Mouse (Mus musculus): ENCODE data around the gene Ibtk. TPM values are rescaled to one million over a fixed set of nuclear protein-coding genes. Genes with fewer than 3 reads are reported as not detected.
A peak's percentile ranks its signal among the peaks of the same experiment; 100 is the strongest.
"Not testable (repeated sequence)": the region's sequence is repeated elsewhere in the genome, so short reads cannot be mapped to it uniquely, and the experiment has no call there.

The Ibtk gene
- total RNA-seq (2021), result 10 to 100 TPM; 18.9 to 21.9 TPM

- DNase-seq (ENCODE audit: extremely low spot score in 1 of 2, low spot score in 1 of 2), result peak; percentile 98 to 99
Observed at GRCm38 (mm10) chr9:85749142-85749921, at the start of gene Ibtk. Gene Ibtk (minus strand): TSS chr9:85749334.

GRCm38 (mm10) chr9:85791521-85791920, 42.4 kb upstream of the Ibtk start:
- DNase-seq (ENCODE audit: extremely low spot score in 1 of 2, low spot score in 1 of 2), result not testable (repeated sequence)

DNA sequence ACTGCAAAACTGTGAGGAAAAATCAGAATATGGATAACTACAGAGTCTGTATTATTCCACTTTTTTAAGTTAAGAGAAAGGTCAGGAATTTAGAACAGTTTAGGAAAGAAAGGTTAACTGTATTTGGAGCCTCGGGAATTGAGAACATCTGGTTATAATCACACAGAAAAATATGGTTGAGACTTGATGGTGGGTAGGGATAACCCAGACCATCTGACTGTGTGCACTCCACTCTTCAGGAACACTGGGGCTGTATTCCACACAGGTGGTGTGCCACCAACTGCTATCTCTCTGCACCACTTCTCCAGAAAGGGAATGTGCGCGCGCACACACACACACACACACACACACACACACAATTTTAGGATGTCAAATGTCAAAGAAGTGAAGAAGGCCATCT, 31.1 kb upstream of the Ibtk start:
- no peak for DNase-seq (ENCODE audit: extremely low spot score in 1 of 2, low spot score in 1 of 2)

- DNase-seq (ENCODE audit: extremely low spot score in 1 of 2, low spot score in 1 of 2), result no peak
Observed at GRCm38 (mm10) chr9:85779458-85779857, 30.3 kb upstream of the Ibtk start.

DNA sequence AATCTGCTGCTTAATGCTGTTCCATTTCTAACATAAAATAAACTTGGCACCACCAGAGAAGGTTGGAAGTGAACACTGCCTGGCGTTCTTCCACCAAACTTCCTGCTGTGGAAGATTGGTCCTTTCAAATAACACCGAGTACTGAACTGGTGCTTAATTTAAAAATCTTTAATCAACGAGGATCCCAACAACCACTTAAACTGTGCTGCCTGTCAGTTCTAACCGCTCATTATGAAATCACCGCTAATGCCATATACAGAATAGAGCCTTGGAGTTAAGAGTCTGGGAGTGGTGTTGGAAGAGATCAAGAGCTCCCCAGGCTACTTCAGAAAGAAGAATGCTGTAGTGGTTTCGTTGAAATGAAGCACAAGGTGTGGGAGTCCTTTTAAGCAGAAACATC, 28.4 kb upstream of the Ibtk start:
- DNase-seq (ENCODE audit: extremely low spot score in 1 of 2, low spot score in 1 of 2), result peak in 1 of 2 experiments; percentile 24

DNA sequence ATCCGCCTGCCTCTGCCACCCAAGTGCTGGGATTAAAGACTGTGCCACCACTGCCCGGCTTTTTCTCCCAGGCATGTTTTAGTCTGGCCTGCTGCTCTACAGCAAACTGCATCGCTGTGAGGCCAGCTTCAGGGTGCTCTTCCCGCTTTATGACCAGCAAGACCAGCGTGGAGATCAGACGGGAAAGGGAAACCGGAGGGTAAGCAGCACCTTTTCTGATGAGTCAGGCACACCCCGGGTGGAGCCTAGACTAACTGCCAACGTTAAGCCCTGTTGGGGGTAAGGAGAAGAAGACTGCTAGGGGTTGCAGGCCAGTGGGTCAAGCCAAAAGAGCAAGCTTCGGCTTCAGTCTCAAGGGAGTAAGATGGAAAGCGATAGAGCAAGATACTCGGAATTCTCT, 23.1 kb upstream of the Ibtk start:
- no peak for DNase-seq (ENCODE audit: extremely low spot score in 1 of 2, low spot score in 1 of 2)

DNA sequence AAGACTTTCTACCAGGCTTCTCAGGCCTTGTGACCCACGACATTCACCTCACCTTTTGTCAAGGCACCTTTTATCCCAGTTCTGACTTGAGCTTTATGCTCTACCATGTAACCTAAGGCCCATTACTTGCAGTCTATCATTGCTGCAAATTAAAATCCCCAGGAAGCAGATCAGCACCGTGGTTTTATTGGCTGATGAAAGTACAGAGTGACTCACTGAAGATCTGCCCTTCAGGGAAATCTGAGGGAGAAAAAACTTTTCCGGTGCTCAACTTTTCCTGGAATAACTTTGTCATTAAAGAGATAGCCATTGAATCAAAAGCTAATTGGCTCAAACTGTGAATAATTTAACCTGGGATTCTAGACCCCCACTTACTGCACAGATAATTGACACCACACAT, 22.3 kb upstream of the Ibtk start:
- DNase-seq (ENCODE audit: extremely low spot score in 1 of 2, low spot score in 1 of 2), result no peak

DNA sequence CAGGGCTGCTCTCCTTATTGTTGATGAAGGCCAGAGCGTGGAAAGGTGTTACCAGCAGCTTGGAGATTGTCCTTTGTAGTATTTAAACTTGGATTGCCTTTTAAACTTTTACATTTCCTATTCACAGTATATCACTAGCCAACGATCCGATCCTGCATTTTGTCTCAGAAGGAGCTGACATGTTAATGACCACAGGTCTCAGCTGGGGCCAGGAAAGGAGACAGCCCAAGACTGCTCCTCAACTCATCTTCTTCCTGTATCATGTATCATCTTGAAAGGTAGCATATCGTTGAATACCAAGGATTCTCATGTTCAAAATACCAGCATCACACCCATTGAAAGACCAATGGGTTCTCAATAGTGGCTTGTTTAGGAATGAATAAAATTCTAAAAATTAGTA, 21.2 kb upstream of the Ibtk start:
- DNase-seq (ENCODE audit: extremely low spot score in 1 of 2, low spot score in 1 of 2), result no peak

GRCm38 (mm10) chr9:85769057-85769789, 20.1 kb upstream of the Ibtk start:
- no peak for DNase-seq (ENCODE audit: extremely low spot score in 1 of 2, low spot score in 1 of 2)

GRCm38 (mm10) chr9:85767255-85767654, 18.1 kb upstream of the Ibtk start:
- DNase-seq (ENCODE audit: extremely low spot score in 1 of 2, low spot score in 1 of 2), result no peak

DNA sequence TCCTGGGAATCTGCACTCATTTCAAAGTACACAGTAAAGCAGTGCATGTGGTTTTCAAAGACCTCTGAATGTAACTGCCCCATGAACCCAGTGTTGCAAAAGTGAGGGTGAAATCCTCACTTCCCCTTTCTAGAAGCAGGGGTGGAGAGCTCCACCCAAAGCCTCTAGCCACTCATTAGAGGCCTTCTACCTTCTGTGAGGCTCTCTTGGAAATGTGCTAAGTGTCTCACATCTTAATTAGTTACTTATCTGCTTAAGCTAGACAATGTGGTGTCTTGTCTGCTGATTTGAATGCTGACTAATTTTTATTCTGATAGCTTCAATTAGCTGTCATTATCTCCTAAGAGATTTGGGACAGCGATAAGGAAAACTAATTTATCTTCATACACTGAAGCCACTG, 13.3 kb upstream of the Ibtk start:
- no peak for DNase-seq (ENCODE audit: extremely low spot score in 1 of 2, low spot score in 1 of 2)

- DNase-seq (ENCODE audit: extremely low spot score in 1 of 2, low spot score in 1 of 2), result no peak
Observed at GRCm38 (mm10) chr9:85750797-85751196, 1.7 kb upstream of the Ibtk start.

DNA sequence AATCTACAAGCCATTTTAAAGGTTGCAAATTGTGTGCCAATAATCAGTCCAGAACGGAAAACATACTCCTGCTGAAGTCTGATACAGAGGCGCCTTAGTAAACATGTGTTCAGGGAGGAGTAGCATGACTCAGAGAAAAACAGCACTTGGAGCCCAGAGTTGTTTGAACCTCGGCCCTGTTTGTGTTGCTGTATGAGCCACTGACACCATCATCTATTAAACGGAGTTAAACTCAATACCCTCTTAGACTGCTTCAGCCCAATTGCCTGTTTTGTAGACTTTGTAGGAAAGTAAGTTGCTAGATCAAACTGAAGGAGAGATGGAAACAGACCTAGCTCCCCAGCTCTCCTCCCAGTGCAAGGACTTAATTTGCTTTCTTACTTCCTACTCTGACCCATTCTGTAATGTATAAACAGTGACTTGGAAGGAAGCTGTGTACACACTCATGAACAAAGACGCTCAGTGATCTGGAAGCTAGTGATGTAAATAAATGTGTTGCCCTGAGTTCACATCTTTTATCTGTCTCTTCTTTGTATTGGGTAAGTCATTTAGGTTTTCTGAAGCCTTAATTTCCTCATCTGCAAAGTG, 882 bp upstream of the Ibtk start:
- no peak for DNase-seq (ENCODE audit: extremely low spot score in 1 of 2, low spot score in 1 of 2)

GRCm38 (mm10) chr9:85748204-85749141, 661 bp downstream of the Ibtk start:
- peak; percentile 57 to 67 for DNase-seq (ENCODE audit: extremely low spot score in 1 of 2, low spot score in 1 of 2)

DNA sequence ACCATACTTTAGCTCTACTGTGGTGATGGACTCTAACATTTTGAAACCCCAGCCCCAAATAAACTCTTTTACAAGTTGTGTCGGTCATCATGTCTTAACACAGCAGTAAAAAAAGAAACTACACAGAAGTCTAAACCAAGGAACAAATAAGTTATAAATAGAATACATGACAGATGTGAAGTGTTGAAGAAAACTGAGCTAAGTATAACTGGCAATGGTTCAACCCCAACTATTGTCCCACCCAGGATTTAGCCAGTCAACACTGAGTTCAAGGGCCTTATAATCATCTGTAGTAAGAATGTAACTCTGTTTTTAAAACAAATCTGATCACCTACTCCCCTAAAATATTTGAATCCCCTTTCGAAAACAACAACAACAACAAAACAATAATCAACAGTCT, 3.6 kb downstream of the Ibtk start:
- no peak for DNase-seq (ENCODE audit: extremely low spot score in 1 of 2, low spot score in 1 of 2)

DNA sequence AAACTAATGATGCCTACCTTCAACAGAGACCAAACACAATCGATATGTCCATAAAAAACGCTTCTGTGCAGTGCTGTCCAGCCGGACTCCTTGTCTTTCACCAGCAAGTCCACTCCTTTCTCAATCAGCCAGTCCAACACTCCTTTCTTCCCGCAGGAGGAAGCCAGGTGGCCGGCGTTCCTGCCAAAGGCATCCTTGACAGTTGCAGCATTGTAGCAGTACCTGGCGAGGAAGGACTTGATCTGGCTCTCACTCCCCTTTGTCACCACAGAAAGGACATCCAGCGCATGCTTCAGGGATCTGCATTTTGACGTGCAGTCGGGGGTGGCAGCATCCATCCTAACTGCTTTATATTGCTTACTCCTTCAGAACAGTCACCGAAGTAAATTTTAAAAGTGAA, 5.8 kb downstream of the Ibtk start:
- no peak for DNase-seq (ENCODE audit: extremely low spot score in 1 of 2, low spot score in 1 of 2)

DNA sequence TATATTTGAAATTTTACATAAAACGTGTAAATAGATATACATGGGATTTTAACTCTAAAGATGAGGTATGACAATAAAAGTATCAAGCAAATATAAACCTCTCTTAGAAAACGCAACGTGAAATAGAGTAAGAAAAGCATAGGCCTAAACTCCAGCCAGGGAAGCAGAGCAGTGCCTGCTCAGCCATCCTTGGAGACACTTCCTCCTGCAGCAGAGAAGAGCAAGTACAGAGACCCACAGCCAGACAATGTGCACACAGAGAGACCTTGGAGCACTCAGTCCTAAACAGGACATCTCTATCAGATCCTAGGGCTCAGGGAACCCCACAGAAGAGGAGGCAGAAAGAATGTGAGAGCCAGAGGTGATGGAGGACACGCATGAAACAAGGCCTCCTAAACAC, 7.0 kb downstream of the Ibtk start:
- no peak for DNase-seq (ENCODE audit: extremely low spot score in 1 of 2, low spot score in 1 of 2)

DNA sequence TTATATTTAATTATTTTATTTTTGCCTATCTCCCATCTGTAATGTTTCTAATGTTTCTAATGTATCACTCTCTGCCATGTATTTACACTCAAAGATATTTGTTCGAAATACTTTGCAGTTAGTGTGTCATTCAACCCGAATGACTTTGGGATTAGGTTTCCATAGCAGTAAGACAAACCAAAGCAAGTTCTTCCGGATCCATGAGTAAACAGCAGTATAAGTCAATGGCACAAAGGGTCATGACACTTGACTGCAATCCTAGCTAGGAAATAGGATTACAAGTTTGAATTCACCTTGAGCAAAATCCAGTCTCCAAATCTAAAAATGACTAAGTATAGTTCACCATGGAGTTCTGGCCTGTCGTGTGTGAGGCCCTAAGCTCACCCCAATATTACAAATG, 9.9 kb downstream of the Ibtk start:
- DNase-seq (ENCODE audit: extremely low spot score in 1 of 2, low spot score in 1 of 2), result no peak

DNA sequence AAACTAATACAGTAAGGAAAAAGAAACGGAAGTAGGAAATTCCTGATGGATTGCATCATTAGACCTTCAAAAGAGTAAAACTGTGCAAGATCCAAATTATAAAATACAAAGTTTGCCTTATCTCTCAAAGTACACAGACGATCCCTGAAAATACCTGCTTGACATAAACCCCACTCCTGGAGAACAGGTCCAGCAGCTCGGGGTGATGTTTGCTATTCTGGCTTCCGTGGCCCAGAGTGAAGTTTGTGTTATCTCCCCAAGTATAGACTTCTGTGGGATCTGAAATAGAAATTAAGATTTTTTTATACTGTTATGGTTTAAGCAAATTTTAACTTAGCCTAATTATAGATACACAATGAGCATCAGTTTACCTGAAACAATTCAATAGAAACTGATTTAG, 14.3 kb downstream of the Ibtk start:
- DNase-seq (ENCODE audit: extremely low spot score in 1 of 2, low spot score in 1 of 2), result no peak

DNA sequence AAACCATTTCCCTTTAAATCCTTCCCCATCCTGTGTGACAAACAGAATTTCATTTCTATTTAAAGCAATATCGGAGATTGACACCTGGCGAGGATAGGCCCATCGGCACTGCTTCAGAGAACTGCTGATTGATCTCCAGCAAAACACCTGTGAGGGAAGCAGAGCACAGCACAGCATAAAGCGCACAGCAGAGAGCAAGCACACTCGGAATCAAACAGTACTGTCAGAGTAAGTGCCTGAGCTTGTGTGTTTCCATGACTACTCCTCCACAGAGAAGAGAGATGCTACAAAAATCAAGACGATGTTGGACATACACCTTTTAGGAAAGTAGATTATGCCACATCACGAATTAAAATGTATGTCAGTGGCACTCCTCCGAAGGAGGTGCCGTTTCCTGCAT, 25.1 kb downstream of the Ibtk start:
- DNase-seq (ENCODE audit: extremely low spot score in 1 of 2, low spot score in 1 of 2), result no peak

- no peak for DNase-seq (ENCODE audit: extremely low spot score in 1 of 2, low spot score in 1 of 2)
Observed at GRCm38 (mm10) chr9:85717336-85717735, 31.8 kb downstream of the Ibtk start.

All from layer of hippocampus, postnatal 25 days (tissue).